Mouse (Mus musculus): ENCODE results near the gene Eml2.

Eml2 gene

DNA sequence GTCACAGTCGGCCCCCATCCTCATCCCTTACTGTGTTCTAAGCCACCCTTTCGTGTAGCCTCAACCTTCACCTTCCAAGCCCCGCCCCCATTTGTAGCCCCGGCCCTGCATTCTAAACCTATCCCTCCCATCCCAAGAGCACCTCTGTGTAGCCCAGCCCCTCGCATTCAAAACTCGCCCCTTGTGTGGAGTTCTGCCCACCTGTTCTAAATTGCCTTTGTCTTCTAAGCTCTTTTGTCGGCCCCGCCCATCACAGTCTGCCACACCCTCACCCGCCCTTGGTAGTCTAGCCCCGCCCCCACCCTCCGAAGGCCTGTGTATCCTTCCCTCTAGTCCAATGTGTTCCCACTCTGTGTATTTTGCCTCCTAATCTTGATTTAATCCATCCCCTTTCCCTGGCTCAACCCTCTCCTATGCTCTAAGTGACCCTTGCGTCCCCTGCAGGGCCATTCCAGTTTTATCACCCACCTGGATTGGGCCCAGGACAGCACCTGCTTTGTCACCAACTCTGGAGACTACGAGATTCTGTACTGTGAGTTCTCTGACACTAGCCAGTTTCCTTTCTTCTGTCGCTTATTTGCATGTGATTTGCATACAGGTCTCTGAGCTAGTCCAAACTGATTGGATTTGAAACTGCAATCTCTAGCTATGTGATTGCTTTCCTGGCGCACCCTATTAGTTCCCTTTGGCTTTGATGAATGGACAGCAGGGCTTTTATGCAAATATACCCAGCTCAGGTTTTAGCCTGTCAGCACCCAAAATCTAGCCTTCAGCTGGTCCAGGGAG lies 26.0 kb downstream of the Eml2 start:
- DNase-seq (ENCODE audit: low spot score in 2 of 2) = no peak

- no peak for DNase-seq (ENCODE audit: low spot score in 2 of 2)
Measured at GRCm38 (mm10) chr7:19208201-19208910, 32.1 kb downstream of the Eml2 start.

GRCm38 (mm10) chr7:19208944-19209472 lies 32.8 kb downstream of the Eml2 start:
- DNase-seq (ENCODE audit: low spot score in 2 of 2) = no peak

DNA sequence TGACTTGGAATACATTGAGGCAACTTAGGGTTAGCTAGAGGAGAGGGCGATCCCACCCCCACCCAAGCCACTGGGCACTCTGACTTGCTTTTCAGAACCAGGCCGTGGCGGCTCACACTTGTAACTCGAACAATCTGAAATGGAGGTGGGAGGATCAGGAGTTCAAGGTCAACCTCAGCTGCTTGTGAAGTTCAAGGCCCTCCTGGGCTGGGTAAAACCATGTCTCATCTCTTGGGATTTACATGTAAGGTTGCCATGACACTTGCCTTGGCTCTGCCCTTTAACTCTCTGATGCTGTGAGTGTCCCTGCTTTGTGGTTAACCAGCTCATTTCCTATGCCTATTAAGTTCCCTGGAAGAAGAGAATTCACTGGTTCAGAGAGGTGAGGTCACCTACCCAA lies 33.3 kb downstream of the Eml2 start:
- no peak for DNase-seq (ENCODE audit: low spot score in 2 of 2)

DNA sequence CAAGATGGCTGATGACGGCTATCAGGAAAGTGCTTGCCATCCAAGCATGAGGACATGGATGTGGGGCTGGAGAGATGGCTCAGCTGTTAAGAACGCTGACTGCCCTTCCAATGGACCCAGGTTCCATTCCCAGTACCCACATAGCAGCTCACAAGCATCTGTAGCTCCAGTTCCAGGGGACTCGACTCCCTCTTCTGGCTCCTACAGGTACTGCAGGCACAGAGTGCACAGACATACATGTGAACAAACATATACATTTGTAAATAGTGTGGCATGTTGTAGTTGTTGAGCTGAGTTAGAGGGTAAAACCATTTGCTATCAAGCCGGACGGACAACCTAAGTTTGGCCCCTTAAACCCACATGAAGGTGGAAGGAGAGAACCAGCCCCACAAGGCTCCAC lies 33.8 kb downstream of the Eml2 start:
- no peak for DNase-seq (ENCODE audit: low spot score in 2 of 2)

- DNase-seq (ENCODE audit: low spot score in 2 of 2) = no peak
Measured at GRCm38 (mm10) chr7:19211041-19211675, 34.9 kb downstream of the Eml2 start.

DNA sequence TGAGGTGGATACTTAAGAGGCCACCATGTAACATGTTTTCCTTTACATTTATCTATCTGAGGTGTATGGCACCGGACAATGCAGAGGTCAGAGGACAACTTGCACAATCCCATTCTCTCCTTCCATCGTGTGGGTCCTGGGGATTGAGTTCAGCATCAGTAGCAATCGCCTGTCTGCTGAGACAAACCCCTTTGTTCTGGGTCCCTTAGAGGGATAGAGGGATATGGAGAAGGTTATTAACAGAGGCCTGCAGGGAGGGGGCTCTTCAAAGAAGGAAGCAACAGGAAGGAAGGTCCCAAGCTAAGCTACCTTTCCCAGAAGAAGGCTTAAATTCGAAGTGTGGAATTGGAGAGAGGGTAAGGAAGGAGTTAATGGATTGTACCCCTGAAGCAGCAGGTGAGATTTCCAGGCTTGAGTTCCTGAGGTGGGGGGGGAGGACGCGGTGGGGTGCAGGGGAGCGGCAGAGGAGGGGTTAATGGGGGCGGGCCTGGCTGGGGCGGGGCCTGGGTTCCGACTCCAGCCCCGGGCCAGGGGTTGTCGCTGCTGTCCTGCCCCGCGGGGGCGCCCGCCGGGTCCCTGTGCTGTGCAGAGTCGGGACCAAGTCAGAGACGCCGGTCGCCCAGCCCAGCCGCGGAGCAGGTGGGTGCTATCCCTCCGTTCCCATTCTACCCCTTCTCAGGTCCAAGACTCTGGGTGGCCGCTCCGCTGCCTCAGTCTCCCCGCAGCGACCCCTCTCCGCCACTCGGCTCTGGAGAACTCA lies 36.0 kb downstream of the Eml2 start, which contains the start of gene Gpr4:
TSS of gene Gpr4 (plus strand) at position 543 of the 760 bp plus-strand sequence.
- no peak for DNase-seq (ENCODE audit: low spot score in 2 of 2)

- DNase-seq (ENCODE audit: low spot score in 2 of 2) = no peak
Measured at GRCm38 (mm10) chr7:19213385-19213784, 37.2 kb downstream of the Eml2 start.

DNA sequence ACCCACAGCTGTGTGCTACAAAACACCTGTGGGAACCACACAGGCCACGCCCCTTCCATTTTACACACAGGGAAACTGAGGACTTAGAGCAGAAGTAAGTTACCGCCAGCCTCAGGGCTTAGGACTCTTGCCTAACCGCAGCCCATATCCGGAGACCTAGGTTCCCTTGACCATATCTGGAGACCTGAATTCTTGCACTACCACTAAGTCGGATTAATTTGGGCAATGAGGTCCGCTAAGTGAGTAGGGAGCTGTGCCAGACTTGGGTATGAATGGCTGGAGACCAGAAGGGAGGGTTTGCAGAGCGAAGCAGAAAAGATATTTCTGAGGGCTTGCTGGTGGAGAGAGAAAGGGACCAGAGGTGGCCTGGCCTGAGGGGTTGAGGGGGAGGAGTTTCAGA lies 38.1 kb downstream of the Eml2 start:
- DNase-seq (ENCODE audit: low spot score in 2 of 2) = no peak

DNA sequence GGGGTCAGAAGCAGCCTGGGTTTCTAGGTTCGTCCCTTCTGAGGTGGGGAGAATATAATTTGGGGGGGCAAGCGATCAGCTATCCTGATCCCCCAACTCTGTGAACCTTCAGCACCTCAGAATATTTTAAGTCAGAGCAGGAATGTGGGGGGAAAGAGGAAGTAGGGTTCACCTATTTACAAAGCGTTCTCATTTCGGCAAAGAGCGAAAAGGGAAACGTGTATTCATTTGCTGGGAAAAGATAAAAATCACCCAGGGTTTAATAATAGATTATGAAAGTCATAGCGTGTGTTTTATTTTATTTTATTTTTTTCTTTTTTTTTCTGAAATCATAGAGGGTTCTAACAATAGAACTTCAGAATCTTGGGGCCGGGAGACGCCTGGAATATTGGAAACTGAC lies 38.7 kb downstream of the Eml2 start:
- no peak for DNase-seq (ENCODE audit: low spot score in 2 of 2)

- no peak for DNase-seq (ENCODE audit: low spot score in 2 of 2)
Measured at GRCm38 (mm10) chr7:19217492-19217891, 41.3 kb downstream of the Eml2 start.

GRCm38 (mm10) chr7:19217944-19218343 lies 41.7 kb downstream of the Eml2 start:
- DNase-seq (ENCODE audit: low spot score in 2 of 2) = no peak

DNA sequence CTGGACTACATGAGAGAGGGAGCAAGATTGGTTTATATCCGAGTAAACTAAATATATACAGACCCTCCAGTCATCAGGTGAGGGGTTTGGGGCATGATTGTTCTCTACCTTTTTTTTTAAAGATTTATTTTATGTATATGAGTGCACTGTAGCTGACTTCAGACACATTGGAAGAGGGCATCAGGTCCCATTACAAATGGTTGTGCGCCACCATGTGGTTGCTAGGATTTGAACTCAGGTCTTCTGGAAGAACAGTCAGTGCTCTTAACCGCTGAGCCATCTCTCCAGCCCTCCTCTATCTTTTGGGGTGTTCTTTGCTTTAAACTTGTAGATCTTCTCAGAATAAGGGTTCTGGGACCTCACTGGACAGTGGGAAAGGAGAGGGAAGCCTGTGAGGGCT lies 43.8 kb downstream of the Eml2 start:
- DNase-seq (ENCODE audit: low spot score in 2 of 2) = no peak

- DNase-seq (ENCODE audit: low spot score in 2 of 2) = no peak
Measured at GRCm38 (mm10) chr7:19222189-19222588, 46.0 kb downstream of the Eml2 start.

GRCm38 (mm10) chr7:19222875-19223274 lies 46.7 kb downstream of the Eml2 start:
- no peak for DNase-seq (ENCODE audit: low spot score in 2 of 2)

DNA sequence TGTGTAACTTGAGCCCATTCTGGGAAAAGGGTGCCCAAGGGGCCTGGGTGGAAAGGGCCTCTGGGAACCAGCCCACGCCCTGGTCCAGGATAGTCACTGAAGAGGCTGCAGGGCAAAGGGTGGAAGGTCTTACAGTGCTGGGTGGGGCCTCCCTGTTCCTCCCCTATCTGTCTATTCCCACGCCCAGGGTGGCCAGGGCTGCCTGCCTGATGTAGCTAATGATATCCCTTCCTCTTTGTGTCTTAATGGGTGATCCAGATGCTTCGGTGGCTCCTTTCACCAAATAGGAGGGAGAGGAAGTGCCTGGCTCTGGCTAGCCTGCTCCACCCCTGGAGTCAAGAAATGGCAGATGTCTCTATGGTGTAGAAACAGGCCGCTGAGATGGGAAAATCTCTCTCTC lies 48.7 kb downstream of the Eml2 start:
- DNase-seq (ENCODE audit: low spot score in 2 of 2) = no peak

GRCm38 (mm10) chr7:19226817-19227797 lies 50.9 kb downstream of the Eml2 start:
- DNase-seq (ENCODE audit: low spot score in 2 of 2) = peak; percentile 43 to 76

DNA sequence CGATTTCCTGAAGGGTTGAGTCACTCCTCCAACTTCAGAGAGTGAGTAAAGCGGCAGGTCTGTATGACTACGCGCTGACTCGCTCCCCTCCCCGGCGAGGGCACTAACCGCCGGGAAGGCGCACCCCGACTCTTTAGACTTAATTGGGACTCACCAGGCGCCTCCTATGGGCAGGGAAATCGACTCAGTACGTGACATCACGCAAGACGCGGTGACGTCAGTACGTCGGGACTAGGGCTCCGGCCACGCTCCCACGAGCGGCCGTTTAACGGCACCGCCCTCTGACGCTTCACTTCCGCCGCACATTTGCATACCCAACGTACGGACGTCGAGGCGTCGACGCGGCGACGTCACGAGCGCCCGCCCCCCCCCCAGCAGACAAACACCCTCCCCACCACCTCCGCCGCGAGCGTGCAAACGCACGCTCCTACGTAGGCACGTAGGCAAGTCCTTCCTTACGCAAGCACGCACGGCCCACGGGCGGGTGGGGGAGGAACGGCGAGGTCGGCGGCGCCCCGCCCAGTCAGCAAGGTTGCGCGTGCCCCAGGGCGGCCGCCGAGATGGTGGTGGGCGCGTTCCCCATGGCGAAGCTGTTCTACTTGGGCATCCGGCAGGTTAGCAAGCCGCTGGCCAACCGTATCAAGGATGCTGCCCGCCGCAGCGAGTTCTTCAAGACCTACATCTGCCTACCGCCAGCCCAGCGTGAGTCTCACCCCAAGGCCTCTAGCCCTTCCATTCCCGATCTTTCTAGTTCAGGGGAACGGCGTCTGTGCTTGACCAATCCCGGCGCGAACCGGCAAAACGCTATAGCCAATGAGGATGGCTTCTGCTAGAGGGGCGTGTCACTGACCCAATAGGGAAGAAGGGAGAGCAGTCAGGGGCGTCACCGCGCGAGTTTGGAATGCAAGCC lies 51.9 kb downstream of the Eml2 start, which contains the start of gene Opa3:
TSS of gene Opa3 (plus strand) at position 452 of the 910 bp plus-strand sequence.
- DNase-seq (ENCODE audit: low spot score in 2 of 2) = peak; percentile 98

- DNase-seq (ENCODE audit: low spot score in 2 of 2) = no peak
Measured at GRCm38 (mm10) chr7:19228793-19229148, 52.5 kb downstream of the Eml2 start.
